Mouse (Mus musculus): ENCODE results near the gene Cacnb2.
"Not testable (repeated sequence)": the region's sequence is repeated elsewhere in the genome, so short reads cannot be mapped to it uniquely, and the experiment has no call there.

Cacnb2 gene

DNA sequence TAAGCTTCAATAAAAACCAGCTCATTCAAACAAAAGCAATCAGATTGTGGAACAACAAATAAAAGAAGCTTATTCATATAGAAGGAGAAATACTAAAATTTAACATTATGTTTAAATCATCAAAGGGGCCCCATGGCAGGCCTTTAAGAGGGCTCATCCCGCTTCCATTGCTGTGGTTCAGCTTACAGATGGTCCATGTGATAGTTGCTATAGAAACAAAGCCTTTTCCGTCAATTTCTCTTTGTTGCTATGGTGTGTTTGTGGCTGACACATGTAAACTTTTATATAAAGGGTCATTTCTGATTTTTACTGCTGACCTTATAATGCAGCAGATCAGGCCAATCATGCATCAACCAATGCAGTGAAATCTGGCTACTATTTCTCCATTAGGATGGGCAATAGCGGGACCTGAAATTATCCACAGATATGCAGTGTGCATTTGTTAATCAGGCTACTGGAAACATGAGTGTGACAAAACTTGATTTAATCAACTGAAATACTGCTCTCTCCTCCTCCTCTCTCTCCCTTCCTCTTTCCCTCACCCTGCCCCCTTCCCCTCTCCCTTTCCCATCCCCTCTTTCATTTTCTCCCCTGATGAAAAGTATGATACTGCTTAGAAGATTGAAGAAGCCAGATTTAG, 54.4 kb downstream of the Cacnb2 start:
- DNase-seq (ENCODE audit: low spot score), result no peak

DNA sequence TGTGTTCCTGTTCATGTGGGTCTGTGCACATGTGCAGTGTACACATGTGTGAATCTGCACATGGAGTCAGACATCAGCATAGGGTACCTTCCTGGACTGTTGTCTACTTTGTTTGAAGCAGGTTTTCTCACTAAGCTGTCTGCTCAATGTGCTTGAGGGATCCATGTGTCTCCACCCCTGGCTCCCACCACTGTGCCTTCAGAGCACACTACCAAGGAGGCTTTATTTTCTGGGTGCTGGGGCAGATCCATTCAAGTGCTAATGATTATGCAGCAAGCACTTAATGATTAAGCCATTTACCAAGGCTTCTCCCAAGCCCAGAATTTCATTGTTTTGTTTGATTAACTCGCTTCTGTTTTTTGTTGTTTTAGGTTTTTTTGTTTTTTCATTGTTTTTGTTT, 62.3 kb downstream of the Cacnb2 start:
- no peak for DNase-seq (ENCODE audit: low spot score)

DNA sequence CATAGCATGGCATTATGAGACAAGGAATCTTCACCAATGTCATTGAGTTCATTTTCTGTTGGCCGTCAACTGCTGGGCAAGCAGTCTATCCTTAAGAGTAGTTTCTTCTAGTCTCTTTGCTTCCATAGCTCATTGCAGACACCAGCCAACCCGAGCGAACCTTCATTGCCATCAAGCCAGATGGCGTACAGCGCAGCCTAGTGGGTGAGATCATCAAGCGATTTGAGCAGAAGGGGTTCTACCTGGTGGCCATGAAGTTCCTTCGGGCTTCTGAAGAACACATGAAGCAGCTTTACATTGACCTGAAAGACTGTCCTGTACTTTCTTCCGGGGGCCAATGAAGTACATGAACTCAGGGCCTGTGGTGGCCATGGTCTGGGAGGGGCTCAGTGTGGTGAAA, 69.2 kb downstream of the Cacnb2 start:
- DNase-seq (ENCODE audit: low spot score), result no peak

DNA sequence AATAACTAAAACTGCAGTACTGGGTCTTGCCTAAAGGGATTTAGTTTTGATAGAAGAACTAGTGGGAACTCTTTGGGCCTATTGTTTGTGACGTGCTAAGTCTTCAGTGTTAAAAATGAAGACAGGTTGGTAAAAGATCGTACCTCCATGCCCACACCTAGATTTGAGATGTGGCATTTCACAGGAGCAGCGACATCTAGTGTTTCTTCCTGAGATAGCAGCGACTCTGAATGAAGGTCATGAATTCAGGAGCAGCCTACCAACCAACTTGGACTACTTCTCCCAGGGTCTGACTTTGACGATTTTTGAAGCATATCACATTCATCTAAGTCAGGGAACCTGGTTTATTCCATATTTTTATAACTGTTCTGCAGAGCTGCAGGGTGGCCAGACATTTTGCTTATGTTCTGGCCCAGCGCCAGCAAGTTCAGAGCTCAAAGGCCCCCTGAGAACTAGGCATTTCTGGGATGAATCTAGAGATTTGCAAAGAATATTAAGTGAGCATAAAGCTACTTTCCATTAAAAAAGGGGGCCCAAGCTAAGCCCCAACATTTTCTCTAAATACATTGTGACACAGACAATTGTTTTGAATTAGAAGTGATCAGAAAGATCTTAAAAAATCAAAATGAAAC, 74.1 kb downstream of the Cacnb2 start:
- DNase-seq (ENCODE audit: low spot score), result no peak

DNA sequence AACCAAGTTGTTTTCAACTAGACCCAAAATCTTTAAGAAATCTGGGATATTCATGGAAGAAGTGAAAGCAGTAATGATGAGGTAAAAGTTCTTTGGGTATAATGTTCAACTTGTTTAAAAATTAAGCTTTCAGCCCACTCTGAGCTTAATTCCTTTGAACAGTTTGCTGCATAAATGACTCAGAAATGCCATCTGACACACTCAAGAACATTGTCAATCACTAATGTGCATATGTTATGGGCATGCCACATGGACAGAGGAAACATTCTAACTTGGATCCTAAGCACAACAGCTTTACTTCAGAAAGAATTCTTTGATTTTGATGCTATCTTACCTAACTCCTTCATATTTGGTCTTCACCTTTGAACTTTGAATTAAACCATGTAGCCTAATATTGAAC, 81.3 kb downstream of the Cacnb2 start:
- no peak for DNase-seq (ENCODE audit: low spot score)

DNA sequence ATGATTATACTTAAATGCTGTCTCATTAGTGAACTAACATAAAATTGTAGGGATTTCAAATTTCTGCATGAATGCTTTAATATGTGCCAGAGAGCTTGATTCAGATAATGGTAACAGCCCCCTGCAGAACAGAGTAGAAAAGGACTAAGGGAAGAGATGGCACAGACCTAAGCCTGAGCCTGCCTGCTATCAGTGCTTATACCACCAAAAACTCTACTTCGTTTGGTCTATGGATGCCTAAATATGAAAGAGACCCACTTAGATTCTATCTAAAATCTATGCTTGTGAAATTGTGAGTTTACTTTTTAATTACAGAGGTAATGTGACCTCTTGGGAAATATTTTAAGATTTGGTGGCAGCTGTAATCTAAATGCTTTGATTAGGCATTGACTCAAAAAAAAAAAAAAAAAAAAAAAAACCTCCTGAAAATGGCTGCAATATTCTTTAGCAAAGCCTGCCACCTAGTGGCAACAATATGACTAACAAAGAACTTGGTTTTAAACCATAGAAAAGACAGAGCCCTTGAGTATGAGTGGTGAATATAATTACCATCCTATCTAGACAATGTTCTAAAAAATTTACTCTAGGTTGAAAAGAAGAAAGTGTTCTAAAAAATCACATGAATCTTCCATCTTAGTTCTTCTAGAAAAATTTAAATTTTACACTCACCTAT, 100.2 kb downstream of the Cacnb2 start:
- peak; percentile 7 for DNase-seq (ENCODE audit: low spot score)

DNA sequence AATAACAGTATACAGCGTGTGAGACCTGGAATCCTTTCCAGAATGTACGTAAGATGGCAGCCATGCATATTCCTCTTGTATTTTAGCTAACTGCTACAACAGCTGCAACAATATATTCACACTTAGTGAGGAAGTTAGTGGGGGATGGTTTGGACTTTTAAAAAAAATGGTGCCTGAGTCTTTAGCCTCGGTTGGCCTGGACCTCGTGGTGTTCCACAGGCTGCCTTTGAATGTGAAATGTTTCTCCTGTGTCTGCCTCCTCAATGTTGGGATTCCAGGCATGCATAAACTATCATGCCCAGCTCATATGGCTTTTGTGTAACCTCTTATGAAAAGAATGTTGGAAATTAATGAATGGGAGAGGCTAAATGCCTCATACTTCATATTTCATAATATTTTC, 100.8 kb downstream of the Cacnb2 start:
- no peak for DNase-seq (ENCODE audit: low spot score)

DNA sequence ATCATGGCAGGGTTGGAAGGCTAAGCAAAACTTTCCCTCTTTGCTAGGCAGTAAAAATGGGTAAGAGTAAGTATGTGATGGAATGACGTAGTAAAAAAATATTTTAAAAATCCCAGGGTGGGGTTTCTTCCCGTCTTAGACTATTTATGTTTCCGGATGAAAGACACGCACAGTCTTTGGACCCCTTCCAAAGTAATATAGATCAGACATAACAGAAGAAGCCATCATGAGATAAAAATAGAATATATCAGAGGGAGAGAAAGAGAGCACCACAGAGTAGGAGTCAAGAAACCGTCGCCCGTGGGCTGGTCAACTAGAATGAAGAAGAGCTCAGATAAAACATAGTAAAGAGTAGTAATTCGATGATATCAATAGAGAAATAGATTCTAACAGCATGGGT, 107.4 kb downstream of the Cacnb2 start:
- no peak for DNase-seq (ENCODE audit: low spot score)

DNA sequence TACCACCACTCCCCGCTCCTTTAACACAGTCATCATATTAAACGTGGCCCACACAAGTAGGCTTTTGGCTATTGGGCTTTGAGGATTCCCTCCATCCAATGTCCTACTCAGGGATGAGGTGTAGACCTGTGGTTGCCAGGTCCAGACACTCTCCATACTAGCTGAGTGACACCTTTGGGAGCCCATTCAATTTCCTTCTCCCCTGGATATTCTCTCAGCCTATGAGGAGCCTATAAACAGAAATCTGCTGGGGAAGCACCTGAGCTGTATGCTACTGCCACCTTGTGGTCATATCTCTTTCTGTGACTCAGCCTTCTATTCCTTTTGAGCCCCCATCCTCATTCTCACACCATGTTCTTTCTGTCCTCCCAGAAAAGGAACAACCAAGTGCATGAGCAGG, 108.9 kb downstream of the Cacnb2 start:
- DNase-seq (ENCODE audit: low spot score), result no peak

DNA sequence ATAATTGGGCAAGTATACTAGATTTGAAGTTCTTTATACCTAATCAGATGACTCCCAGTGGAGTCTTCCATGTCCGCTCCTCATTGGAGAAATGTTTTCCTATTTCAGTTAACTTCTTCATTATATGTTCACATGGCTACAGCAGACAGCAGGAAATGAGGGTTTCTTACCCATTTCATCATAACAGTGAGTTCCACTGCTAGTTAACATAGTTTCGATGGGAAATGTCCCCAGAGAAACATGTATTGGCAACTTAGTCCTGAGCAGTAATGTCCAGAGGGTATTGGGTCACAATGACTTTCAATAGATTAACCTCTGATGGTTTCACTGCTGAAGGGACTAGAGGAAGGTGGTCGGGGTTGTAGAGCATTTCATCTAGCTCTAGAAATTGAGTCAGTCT, 110.2 kb downstream of the Cacnb2 start:
- no peak for DNase-seq (ENCODE audit: low spot score)

DNA sequence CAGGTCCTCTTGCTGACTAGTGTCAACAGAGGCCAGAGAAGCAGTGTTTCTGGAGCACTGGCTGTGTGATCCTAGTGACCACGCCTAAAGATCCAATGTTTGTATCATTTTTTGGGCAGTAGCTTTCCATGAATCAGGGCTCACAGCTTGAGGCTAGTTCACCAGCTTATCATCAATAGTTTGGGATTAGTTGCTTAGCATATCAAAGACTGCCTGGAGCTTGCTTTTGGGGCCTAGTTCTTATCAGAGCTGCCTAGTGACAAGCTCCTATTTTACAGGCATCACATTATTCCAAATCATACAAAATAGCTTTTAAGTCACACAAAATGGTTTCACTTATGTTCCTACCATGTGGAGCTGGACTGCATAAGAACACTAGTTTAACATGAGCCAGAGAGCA, 113.8 kb downstream of the Cacnb2 start:
- DNase-seq (ENCODE audit: low spot score), result no peak

DNA sequence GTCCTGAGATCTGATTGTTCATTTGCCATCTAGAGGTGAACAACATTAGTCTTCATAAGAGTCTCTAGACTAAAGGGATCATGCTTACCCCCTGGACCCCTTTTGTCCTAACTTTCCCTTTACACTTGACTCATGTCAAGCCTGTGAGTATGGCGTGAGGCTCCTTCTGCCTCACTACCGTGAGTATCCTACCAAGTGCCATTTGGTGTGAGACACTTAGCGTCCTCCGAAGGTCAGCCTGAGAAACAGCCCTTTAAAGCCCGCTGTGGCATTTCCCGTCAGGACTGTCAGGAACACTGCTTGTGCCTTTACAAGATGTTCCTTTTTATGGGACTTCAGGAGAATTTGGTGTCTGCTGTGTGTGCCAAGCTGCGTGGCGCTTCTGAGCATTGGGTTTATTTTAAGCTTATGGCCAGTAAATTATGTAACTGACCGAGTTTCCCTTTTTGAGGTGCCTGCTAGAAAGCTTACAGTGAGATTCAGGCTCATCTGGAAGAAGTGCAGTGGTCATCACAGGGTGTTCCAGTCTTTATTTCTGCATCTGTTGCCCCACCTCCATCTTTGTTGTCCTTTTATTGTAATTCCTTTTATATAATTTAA, 116.3 kb downstream of the Cacnb2 start:
- DNase-seq (ENCODE audit: low spot score), result no peak

DNA sequence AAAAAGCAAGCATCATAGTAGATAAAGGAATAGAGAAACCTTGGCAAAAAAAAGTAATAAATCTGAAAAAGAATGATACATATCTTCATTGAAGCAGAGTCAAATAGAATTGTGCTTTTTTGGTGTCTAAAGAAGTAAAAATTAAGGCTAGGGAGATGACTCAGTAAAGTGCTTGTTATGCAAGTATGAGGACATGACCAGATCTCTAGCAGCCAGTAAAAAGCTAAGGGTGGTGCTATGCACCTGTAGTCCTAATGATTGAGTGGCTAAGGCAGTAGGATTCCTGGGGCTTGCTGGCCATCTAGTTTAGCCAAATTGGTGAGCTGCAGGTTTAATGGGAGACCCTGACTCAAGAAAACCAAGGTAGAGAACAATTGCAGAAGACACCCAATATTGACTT, 122.5 kb downstream of the Cacnb2 start:
- no peak for DNase-seq (ENCODE audit: low spot score)

DNA sequence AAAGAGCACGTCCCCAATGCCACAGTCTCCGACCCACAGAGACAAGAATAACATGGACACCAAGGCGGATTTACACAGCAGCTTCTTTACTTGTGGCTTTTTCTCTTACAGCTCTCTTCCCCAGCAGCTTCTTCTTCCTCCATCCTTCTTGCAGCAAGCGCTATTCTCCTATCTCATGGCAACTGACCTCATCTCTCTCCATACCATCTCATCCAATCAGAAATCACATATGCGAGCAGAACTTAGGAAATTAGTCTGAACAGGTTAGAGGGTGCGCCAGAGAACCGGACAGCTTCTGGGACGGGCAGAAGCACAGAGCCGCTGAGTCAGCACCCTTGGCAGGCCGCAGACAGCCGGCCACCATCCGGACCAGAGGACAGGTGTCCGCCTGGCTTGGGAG, 123.7 kb downstream of the Cacnb2 start:
- DNase-seq (ENCODE audit: low spot score), result not testable (repeated sequence)

DNA sequence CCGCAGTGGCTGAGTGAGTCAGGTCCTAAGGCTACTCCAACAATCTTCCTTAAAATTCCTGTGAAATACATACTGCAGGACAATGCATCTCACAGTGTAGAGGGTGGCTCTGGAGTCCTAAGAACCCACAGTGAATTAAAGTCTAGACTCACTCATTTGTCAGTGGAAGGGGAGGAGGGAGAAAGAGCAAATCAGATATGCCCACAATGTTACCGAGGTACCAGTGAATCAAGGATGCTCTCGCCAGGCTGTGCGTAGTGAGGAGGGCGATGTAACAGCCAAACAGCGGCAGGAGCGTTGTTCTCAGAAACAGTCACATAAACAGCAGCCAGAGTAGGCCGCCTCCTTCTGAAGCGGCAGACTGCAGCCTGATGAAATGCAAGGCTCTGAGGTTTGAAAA, 136.0 kb downstream of the Cacnb2 start:
- no peak for DNase-seq (ENCODE audit: low spot score)

DNA sequence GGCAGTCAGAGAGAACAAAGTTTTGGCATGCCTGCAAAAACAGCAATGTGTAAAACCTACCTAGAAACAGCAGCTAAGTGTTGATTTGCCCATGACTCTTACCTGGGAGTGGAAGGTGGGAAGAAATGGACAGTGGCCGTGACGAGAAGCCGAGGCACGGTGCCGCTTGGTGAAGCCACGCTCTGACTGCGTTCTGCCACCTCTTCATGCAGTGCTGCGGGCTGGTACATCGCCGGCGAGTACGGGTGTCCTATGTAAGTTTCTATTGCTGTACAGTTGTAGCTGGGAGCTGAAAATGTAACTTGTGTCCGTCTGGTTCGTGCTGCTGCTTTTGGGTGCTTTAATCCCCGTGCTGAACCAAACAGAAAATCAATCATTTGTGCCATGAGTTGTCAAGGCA, 136.6 kb downstream of the Cacnb2 start:
- no peak for DNase-seq (ENCODE audit: low spot score)

DNA sequence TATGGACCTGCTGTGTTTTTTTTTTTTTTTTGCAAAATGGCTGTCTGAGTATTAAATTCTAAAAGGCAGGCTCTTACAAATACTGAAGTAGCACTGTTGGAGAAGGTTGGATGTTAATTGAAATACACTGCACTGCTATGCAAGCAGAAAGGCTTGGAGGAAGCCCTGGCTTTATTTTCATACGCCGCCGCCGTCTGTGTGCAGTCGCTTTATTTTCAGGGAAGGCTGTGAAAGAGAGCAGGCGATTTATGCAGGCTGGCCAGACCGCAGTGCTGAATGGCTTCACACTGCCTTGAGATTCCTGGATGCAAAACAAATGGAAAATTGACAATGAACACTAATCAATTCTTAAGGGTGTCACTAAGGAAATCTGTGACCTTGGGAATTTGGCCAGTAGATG, 137.5 kb downstream of the Cacnb2 start:
- DNase-seq (ENCODE audit: low spot score), result no peak

DNA sequence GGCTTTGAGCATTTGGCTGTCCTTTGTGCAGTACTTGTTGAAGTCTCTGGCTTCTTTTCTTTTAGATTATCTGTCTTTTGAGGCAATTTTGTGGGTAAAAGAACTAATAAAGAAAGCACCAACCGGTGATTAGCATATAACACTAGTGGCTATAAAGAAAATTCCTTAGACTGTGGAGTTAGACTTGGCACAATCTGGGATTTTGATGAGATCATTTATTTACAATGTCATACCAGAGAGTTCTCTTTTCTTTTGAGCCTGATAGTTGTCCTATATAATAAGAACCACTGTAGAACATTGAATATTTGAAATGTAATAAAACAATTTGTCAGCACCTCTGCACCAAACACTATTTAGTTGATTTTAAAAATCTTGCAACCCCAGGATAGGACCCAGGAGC, 141.9 kb downstream of the Cacnb2 start:
- no peak for DNase-seq (ENCODE audit: low spot score)

DNA sequence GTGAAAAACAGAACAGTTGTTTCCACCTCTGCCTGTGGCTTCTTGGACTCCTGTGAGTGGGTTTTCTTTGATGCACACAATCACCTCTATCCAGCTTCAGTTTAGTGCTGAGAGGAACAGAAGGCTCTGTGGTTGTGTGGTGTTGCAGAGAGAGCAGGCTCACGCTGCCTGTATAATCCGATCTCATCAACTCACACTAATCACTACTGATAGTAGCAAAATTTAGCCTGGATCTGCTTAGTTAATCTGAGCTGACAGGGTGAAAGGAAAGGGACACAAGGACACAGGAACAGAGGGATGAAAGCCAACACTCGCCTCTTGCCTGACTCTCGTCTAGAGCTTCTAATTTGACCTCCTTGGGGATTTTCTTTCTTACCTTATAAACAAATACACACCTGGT, 160.0 kb downstream of the Cacnb2 start:
- DNase-seq (ENCODE audit: low spot score), result no peak

DNA sequence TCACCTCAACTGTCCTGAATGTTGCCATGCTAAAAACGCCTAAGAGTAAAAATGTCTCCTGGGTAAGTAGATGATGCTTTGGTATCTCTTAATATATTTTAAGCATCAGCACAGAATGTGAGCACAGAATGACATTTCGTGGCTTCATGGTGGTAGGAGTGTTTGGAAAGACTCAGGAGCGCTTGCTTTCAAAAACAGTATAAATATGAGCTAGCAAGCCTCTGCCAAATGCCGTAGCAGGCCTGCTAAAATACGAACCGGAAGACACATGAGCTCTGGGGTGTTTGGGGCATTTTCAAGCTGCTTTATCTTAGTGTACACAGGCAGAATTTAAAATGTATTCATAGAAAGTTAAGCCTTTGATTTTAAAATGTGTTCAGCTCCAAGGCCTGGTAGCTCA, 161.0 kb downstream of the Cacnb2 start:
- no peak for DNase-seq (ENCODE audit: low spot score)

DNA sequence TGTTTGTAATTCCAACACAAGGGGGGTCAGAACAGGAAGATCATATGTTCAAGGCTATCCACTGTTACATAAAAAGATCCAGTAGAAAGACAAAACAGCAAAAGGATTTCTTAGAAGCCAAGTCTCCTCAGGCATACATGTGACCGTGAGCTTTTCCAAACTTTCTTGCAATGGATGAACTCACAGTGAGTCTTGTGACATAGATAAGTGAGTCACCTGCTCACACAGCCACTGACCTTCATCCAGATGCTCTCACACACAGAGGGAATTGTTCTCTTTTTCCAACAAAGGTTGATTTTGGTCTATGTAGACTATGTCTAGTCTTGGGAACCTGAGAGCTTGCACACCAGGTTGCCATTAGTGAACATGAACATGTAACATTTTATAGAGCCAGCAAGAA, 166.6 kb downstream of the Cacnb2 start:
- no peak for DNase-seq (ENCODE audit: low spot score)

DNA sequence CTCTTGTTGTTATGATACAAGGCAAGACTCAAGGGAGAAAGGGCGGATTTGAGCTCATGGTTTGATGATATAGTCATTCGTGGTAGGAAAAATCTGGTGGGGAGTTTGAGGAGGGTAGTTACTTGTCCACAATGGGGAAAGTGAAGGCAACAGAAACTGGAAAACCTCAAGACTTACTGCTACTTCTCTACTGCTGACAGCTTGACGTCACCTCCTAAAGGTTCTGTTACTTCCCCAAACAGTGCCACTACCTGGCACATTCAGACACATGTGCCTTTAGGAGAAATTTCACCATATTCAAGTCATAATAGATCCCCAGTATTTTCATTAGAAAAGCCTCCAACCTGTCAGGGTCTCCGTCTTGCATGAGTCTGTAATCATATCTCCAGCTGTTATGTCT, 167.7 kb downstream of the Cacnb2 start:
- no peak for DNase-seq (ENCODE audit: low spot score)

DNA sequence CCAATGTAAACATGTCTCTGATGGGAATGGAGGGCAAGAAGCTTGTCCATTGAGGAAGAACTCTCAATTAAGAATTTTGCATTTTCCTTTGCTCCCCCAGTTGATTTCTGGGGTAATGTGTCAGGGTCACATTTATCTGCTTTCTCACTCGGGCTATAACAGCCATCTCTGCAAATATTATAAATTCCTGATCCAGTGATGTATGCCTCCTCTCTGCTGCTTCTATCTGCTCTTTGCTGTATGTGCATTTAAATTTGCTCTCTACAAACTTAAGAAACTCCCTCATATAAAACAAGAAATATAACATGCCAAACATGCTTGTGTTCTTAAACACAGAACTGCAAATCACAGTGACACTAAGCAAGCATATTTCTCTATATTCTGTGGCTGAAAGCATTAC, 171.5 kb downstream of the Cacnb2 start:
- no peak for DNase-seq (ENCODE audit: low spot score)
